Mouse (Mus musculus): ENCODE measurements around the gene Kmt5c. TPM values are rescaled to one million over a fixed set of nuclear protein-coding genes. Genes with fewer than 3 reads are reported as not detected.

The Kmt5c gene
- polyA plus RNA-seq, 1 experiment: 15.9 TPM

- no peaks in the 10 kb centered on the region for H3K4me1 ChIP-seq (ENCODE audit: control insufficient read depth, insufficient read depth, low read length)
- H3K27ac ChIP-seq (ENCODE audit: insufficient read depth, low read length): no peak overlapping the region
- no peak overlapping the region for H3K4me3 ChIP-seq (ENCODE audit: insufficient read depth, low read length)
- TF ChIP-seq POLR2A (IDR thresholded peaks at IDR 0.05; ENCODE audit: low read depth, low read length) (no peak), CTCF (IDR thresholded peaks at IDR 0.05; ENCODE audit: borderline replicate concordance, insufficient read depth, low read length) (no peak)
Observed at GRCm38 (mm10) chr7:4743354-4743753, 3.4 kb downstream of the Kmt5c start.

- no peak overlapping the region for H3K27ac ChIP-seq (ENCODE audit: insufficient read depth, low read length)
- no peaks in the 10 kb centered on the region for H3K4me1 ChIP-seq (ENCODE audit: control insufficient read depth, insufficient read depth, low read length)
- TF ChIP-seq POLR2A (IDR thresholded peaks at IDR 0.05; ENCODE audit: low read depth, low read length) (no peak), CTCF (IDR thresholded peaks at IDR 0.05; ENCODE audit: borderline replicate concordance, insufficient read depth, low read length) (no peak)
- H3K4me3 ChIP-seq (ENCODE audit: insufficient read depth, low read length): no peak overlapping the region
Observed at GRCm38 (mm10) chr7:4744886-4745285, 5.0 kb downstream of the Kmt5c start.

GRCm38 (mm10) chr7:4746326-4746980 is 6.5 kb downstream of the Kmt5c start:
- TF ChIP-seq CTCF (IDR thresholded peaks at IDR 0.05; ENCODE audit: borderline replicate concordance, insufficient read depth, low read length) (no peak), POLR2A (IDR thresholded peaks at IDR 0.05; ENCODE audit: low read depth, low read length) (no peak)
- Histone ChIP-seq H3K4me3 (ENCODE audit: insufficient read depth, low read length) (no peak overlapping the region), H3K27ac (ENCODE audit: insufficient read depth, low read length) (no peak overlapping the region), H3K4me1 (ENCODE audit: control insufficient read depth, insufficient read depth, low read length) (no peaks in the 10 kb centered on the region)

- no peaks in the 10 kb centered on the region for H3K4me1 ChIP-seq (ENCODE audit: control insufficient read depth, insufficient read depth, low read length)
- H3K27ac ChIP-seq (ENCODE audit: insufficient read depth, low read length): no peak overlapping the region
- H3K4me3 ChIP-seq (ENCODE audit: insufficient read depth, low read length): no peak overlapping the region
- TF ChIP-seq CTCF (IDR thresholded peaks at IDR 0.05; ENCODE audit: borderline replicate concordance, insufficient read depth, low read length) (no peak), POLR2A (IDR thresholded peaks at IDR 0.05; ENCODE audit: low read depth, low read length) (no peak)
Observed at GRCm38 (mm10) chr7:4747156-4747899, 7.4 kb downstream of the Kmt5c start.

GRCm38 (mm10) chr7:4748321-4748720 is 8.4 kb downstream of the Kmt5c start:
- H3K4me1 ChIP-seq (ENCODE audit: control insufficient read depth, insufficient read depth, low read length): no peaks in the 10 kb centered on the region
- peak; percentile 39; the same call in 1 of the 2 replicates for TF ChIP-seq POLR2A (IDR thresholded peaks at IDR 0.05; ENCODE audit: low read depth, low read length)
- TF ChIP-seq CTCF (IDR thresholded peaks at IDR 0.05; ENCODE audit: borderline replicate concordance, insufficient read depth, low read length): no peak
- H3K27ac ChIP-seq (ENCODE audit: insufficient read depth, low read length): no peak overlapping the region
- H3K4me3 ChIP-seq (ENCODE audit: insufficient read depth, low read length): no peak overlapping the region

GRCm38 (mm10) chr7:4749169-4749568 is 9.3 kb downstream of the Kmt5c start:
- H3K4me3 ChIP-seq (ENCODE audit: insufficient read depth, low read length): no peak overlapping the region
- H3K4me1 ChIP-seq (ENCODE audit: control insufficient read depth, insufficient read depth, low read length): no peaks in the 10 kb centered on the region

GRCm38 (mm10) chr7:4751971-4752820 is 12.3 kb downstream of the Kmt5c start:
- Histone ChIP-seq H3K4me1 (ENCODE audit: control insufficient read depth, insufficient read depth, low read length) (no peaks in the 10 kb centered on the region), H3K4me3 (ENCODE audit: insufficient read depth, low read length) (peak overlapping the region; percentile 39), H3K27ac (ENCODE audit: insufficient read depth, low read length) (peak overlapping the region; percentile 9; the same call in 1 of the 2 replicates)
- TF ChIP-seq CTCF (IDR thresholded peaks at IDR 0.05; ENCODE audit: borderline replicate concordance, insufficient read depth, low read length) (no peak), POLR2A (IDR thresholded peaks at IDR 0.05; ENCODE audit: low read depth, low read length) (peak; percentile 72)

More at GRCm38 (mm10) chr7:4749169-4749568, 9.3 kb downstream of the Kmt5c start:
- no peak for TF ChIP-seq CTCF (IDR thresholded peaks at IDR 0.05; ENCODE audit: borderline replicate concordance, insufficient read depth, low read length)
- no peak for TF ChIP-seq POLR2A (IDR thresholded peaks at IDR 0.05; ENCODE audit: low read depth, low read length)
- no peak overlapping the region for H3K27ac ChIP-seq (ENCODE audit: insufficient read depth, low read length)

GRCm38 (mm10) chr7:4752821-4753570 is 13.1 kb downstream of the Kmt5c start, which contains the start of gene Cox6b2:
TSS of gene Cox6b2 (minus strand) at chr7:4753094.
- peak within 1 kb of the TSS; percentile 39 for H3K4me3 ChIP-seq (ENCODE audit: insufficient read depth, low read length)
- no peaks in the 10 kb centered on the region for H3K4me1 ChIP-seq (ENCODE audit: control insufficient read depth, insufficient read depth, low read length)
- TF ChIP-seq CTCF (IDR thresholded peaks at IDR 0.05; ENCODE audit: borderline replicate concordance, insufficient read depth, low read length): no peak
- peak; percentile 95 for TF ChIP-seq POLR2A (IDR thresholded peaks at IDR 0.05; ENCODE audit: low read depth, low read length)
- H3K27ac ChIP-seq (ENCODE audit: insufficient read depth, low read length): peak within 1 kb of the TSS; percentile 9; the same call in 1 of the 2 replicates

GRCm38 (mm10) chr7:4759670-4760069 is 19.8 kb downstream of the Kmt5c start:
- no peak for TF ChIP-seq POLR2A (IDR thresholded peaks at IDR 0.05; ENCODE audit: low read depth, low read length)
- TF ChIP-seq CTCF (IDR thresholded peaks at IDR 0.05; ENCODE audit: borderline replicate concordance, insufficient read depth, low read length): no peak
- Histone ChIP-seq H3K4me1 (ENCODE audit: control insufficient read depth, insufficient read depth, low read length) (no peaks in the 10 kb centered on the region), H3K4me3 (ENCODE audit: insufficient read depth, low read length) (no peak overlapping the region), H3K27ac (ENCODE audit: insufficient read depth, low read length) (no peak overlapping the region)

Measured in embryonic fibroblast, embryonic 13.5 days (primary cell).